Mouse (Mus musculus) liver, adult 2 months (tissue): ENCODE measurements around the gene Tnni2. TPM values are rescaled to one million over a fixed set of nuclear protein-coding genes. Genes with fewer than 3 reads are reported as not detected.

Source experiments
- DNase-seq: peaks from one replicate; pipeline ENCODE4 v3.0.0-alpha.2; 2011; ENCODE audit warnings: low read depth, low spot score; ENCODE audit errors: extremely low read depth
- H3K27ac ChIP-seq: fragments of 200-500 bp; replicated peaks from 2 replicates; pipeline ENCODE4 v1.5.1; 2012; ENCODE audit warnings: low read depth, mild to moderate bottlenecking, control low read depth, inconsistent platforms, low read length; ENCODE audit not compliant: insufficient read depth
- H3K27me3 ChIP-seq: fragments of 200-500 bp; 2 replicates; pipeline ENCODE4 v1.6.1; 2012; ENCODE audit warnings: mild to moderate bottlenecking, moderate library complexity, low read length, inconsistent platforms; ENCODE audit not compliant: control insufficient read depth, insufficient read depth
- H3K36me3 ChIP-seq: fragments of 200-500 bp; 2 replicates; pipeline ENCODE4 v1.6.1; 2012; ENCODE audit warnings: low read length, inconsistent platforms; ENCODE audit not compliant: control insufficient read depth, insufficient read depth
- H3K4me1 ChIP-seq: fragments of 200-500 bp; 2 replicates; pipeline ENCODE4 v1.6.1; 2011; ENCODE audit warnings: low read length; ENCODE audit not compliant: control insufficient read depth, insufficient read depth
- H3K4me3 ChIP-seq: fragments of 200-500 bp; 2 replicates; pipeline ENCODE4 v1.5.1; 2011; ENCODE audit warnings: low read depth, mild to moderate bottlenecking, control low read depth, low read length, moderate library complexity; ENCODE audit not compliant: insufficient read depth
- H3K79me2 ChIP-seq: fragments of 200-500 bp; 2 replicates; pipeline ENCODE4 v1.6.1; 2012; ENCODE audit warnings: inconsistent platforms, mild to moderate bottlenecking, low read length, moderate library complexity; ENCODE audit not compliant: control insufficient read depth, insufficient read depth
- H3K9ac ChIP-seq: fragments of 200-500 bp; 2 replicates; pipeline ENCODE4 v1.6.1; 2012; ENCODE audit warnings: low read depth, mild to moderate bottlenecking, control low read depth, inconsistent platforms, low read length
- CTCF ChIP-seq: fragments of 200-500 bp; IDR thresholded peaks from 2 replicates; pipeline ENCODE4 v1.5.1; 2011; ENCODE audit warnings: low read depth, low read length, control low read depth
- POLR2A ChIP-seq: fragments of 200-500 bp; IDR thresholded peaks from 2 replicates; pipeline ENCODE4 v1.6.1; 2011; ENCODE audit warnings: low read length, control low read depth; ENCODE audit not compliant: insufficient read depth; ENCODE audit errors: extremely low read depth
- WGBS: fragments of 180-500 bp; shearing (Covaris S2); methylation state at CpG from one replicate; pipeline ENCODE4 v1.1.7; 2018; 5-methylcytosine and 5-hydroxymethylcytosine counted together
- polyA plus RNA-seq: library from polyadenylated mRNA; depleted of rRNA; stranded (reverse); fragments of >200 nt; gene quantifications from 2 replicates; pipeline ENCODE4 v1.2.3, GENCODE M21; 2012
- total RNA-seq: library from RNA; depleted of rRNA; stranded (reverse); fragments of >200 nt; gene quantifications from 2 replicates; pipeline ENCODE4 v1.2.3, GENCODE M21; 2014

Gene Tnni2
- total and polyA plus RNA-seq, 2 experiments, result 10.1 TPM; not detected in 1

DNA sequence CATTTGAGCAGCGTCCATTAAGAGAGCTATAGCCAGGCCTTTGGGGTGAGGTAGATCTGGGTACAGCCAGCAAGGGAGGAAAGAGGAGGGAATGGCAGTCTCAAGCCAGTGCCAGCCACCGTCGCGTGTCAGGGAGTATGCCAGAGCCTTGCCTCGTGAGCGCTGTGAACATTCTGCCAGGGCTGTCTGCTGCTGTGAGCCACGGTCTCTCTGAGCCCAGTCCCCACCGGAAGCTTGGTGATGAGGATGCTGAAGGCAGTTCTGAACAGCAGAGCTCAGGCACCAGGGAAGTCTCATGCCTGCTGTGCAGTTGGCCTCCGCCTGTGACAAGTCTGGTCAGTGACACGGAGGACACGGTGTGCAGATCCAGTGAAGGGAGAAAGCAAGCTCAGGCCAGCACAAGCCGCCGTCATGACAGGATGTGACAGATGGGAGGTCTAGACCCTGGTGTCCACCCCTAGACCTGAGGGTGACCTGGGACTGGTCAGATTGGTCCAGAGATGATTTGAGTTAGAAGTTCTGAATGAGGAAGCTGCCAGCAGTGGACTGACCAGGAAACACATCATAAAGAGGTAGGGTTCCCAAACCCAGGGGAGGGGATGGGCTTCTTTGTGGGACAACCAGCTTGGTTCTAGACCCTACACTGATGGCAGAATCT is 35.3 kb downstream of the Tnni2 start:
- Histone ChIP-seq H3K4me3 (no peak overlapping the region), H3K36me3 (no peaks in the 10 kb centered on the region), H3K79me2 (no peaks in the 10 kb centered on the region), H3K27me3 (no peaks in the 10 kb centered on the region), H3K4me1 (no peaks in the 10 kb centered on the region; the same call in 1 of the 2 replicates), H3K9ac (no peak overlapping the region), H3K27ac (no peak overlapping the region)
- TF ChIP-seq POLR2A (no peak), CTCF (no peak)
- WGBS, result 81% methylated on average over 13 of the region's 13 CpGs
- no peak for DNase-seq

DNA sequence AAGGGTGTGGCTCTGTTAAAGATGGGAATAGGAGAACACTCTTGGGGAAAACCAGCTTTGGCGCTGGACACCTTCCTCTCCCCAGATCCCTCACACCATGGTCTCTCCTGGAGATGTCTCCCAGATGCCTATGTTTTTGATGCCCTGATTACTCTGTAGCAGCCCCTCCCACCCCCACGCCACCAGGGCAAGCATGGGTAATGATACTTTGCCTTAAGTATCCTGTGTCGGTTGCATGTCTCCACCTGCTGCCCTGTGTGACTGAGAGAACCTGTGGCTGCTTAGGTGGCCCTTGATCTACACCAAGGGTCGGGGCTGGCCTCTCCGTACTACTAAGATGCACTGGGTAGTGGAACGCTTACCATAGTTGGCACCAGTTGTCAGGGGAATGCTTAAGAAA is 36.4 kb downstream of the Tnni2 start:
- Histone ChIP-seq H3K79me2 (no peaks in the 10 kb centered on the region), H3K27me3 (no peaks in the 10 kb centered on the region), H3K4me1 (no peaks in the 10 kb centered on the region; the same call in 1 of the 2 replicates), H3K27ac (no peak overlapping the region), H3K9ac (no peak overlapping the region), H3K4me3 (no peak overlapping the region), H3K36me3 (no peaks in the 10 kb centered on the region)
- no peak for TF ChIP-seq CTCF
- TF ChIP-seq POLR2A, result no peak
- 90% methylated on average over 6 of the region's 6 CpGs for WGBS
- DNase-seq, result no peak

DNA sequence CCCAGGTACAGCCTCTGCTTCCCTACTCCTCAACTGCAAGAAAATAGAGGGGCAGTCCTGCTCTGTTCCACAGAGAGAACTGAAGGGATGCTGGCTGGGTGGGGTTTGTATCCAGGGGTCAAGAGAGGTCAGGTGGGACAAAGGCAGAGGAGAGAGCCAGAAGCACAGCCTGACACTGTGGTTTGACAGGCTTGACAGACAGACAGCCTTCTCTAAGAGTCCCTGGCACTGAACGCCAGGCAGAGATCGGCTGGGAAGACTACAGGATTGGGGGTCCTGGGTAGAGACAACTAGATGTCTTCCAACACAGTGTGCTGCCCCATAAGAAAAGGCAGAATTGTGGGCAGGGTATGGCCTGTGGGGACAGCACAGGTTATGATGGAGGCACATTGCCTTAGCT is 37.0 kb downstream of the Tnni2 start:
- no peak for DNase-seq
- H3K27ac ChIP-seq, result no peak overlapping the region
- H3K9ac ChIP-seq, result no peak overlapping the region
- H3K27me3 ChIP-seq, result no peaks in the 10 kb centered on the region
- H3K36me3 ChIP-seq, result no peaks in the 10 kb centered on the region
- H3K4me1 ChIP-seq, result no peaks in the 10 kb centered on the region; the same call in 1 of the 2 replicates
- H3K79me2 ChIP-seq, result no peaks in the 10 kb centered on the region
- TF ChIP-seq POLR2A (no peak), CTCF (no peak)
- H3K4me3 ChIP-seq, result no peak overlapping the region
- WGBS, result 86% methylated on average over 2 of the region's 2 CpGs

DNA sequence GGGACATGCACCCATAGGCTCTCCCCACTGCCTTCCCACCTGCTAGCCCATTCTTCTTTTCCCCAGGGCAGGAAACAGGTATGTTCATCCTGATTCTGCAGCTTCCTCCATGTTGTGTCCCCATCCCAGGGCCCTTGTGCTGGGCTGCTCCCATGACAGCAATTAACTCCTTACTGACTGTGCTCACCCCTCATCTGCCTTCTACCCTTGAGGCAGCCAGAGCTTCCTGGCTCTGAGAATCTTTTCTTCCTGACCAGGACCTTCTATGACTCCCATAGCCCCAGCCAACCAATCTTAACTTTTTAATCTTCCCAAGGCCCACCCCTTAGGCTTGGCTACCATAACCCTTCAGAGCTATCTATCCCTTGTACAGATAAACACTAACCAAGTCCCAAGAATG is 37.7 kb downstream of the Tnni2 start:
- TF ChIP-seq POLR2A, result no peak
- no peak for TF ChIP-seq CTCF
- H3K27ac ChIP-seq, result no peak overlapping the region
- H3K4me3 ChIP-seq, result no peak overlapping the region
- H3K79me2 ChIP-seq, result no peaks in the 10 kb centered on the region
- no peak for DNase-seq
- H3K9ac ChIP-seq, result no peak overlapping the region
- no peaks in the 10 kb centered on the region; the same call in 1 of the 2 replicates for H3K4me1 ChIP-seq
- no peaks in the 10 kb centered on the region for H3K27me3 ChIP-seq
- H3K36me3 ChIP-seq, result no peaks in the 10 kb centered on the region

DNA sequence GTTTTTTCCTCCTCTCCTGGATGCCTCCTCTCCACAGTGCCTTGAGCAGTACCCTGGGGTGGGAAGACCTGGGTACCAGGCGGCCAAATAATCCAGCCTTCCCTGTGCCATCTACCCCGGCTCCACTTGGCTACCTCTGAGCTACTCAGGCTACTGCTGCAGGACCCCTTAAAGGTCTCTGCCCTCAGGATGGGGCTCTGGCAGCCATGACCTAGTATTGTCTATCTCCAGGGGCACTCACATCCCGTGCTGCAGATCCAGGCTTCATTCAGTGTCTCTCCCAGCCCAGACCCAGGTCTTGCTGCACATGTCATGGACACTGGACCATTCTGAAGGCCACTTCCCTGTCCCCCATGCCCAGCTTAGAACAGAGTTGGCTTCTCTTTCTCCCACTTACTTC is 38.3 kb downstream of the Tnni2 start:
- 90% methylated on average over 3 of the region's 3 CpGs for WGBS
- no peak for TF ChIP-seq POLR2A
- no peak for TF ChIP-seq CTCF
- Histone ChIP-seq H3K4me3 (no peak overlapping the region), H3K27ac (no peak overlapping the region), H3K27me3 (no peaks in the 10 kb centered on the region), H3K36me3 (no peaks in the 10 kb centered on the region), H3K4me1 (no peaks in the 10 kb centered on the region; the same call in 1 of the 2 replicates), H3K9ac (no peak overlapping the region), H3K79me2 (no peaks in the 10 kb centered on the region)
- DNase-seq, result no peak

DNA sequence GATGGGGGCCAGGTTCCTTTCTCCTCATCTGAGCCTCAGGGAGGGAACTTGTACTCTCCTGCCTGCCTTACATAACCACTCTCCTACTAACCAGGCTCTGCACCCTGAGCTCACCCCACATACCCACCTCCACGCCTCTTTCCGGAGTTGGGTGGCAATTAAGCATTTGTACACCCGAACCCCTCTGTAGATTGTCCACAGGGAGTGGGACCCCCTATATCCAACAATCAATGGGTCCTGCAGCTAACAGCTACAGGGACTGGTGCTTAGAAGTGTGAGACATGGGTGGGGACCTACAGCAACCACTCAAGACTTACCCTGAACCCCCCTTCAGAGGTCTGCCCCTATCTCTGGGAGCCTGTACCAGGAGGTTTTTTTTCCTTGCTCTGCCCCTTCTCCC is 39.1 kb downstream of the Tnni2 start:
- no peak overlapping the region for H3K4me3 ChIP-seq
- no peaks in the 10 kb centered on the region for H3K36me3 ChIP-seq
- no peaks in the 10 kb centered on the region for H3K79me2 ChIP-seq
- no peak for TF ChIP-seq CTCF
- no peak for TF ChIP-seq POLR2A
- H3K9ac ChIP-seq, result no peak overlapping the region
- no peaks in the 10 kb centered on the region for H3K27me3 ChIP-seq
- H3K4me1 ChIP-seq, result no peaks in the 10 kb centered on the region; the same call in 1 of the 2 replicates
- DNase-seq, result no peak
- H3K27ac ChIP-seq, result no peak overlapping the region
- WGBS, result 95% methylated on average over 3 of the region's 3 CpGs
